Mouse (Mus musculus): Measurements from ENCODE around the gene Pmfbp1. TPM values are rescaled to one million over a fixed set of nuclear protein-coding genes. Genes with fewer than 3 reads are reported as not detected.

The Pmfbp1 gene
- polyA plus RNA-seq (2014; fragmentation: Illumina TruSeq; extraction: RNeasy Lipid Tissue Mini Kit (QIAGEN cat#74804); ENCODE audit: low read depth, low replicate concordance): not detected

GRCm38 (mm10) chr8:109493727-109494126 lies at the start of gene Pmfbp1:
Gene Pmfbp1 (plus strand): TSS chr8:109494027.

GRCm38 (mm10) chr8:109565498-109566333 lies 71.9 kb downstream of the Pmfbp1 start, which contains the start of the genes Dhx38 and Txnl4b:
Gene Dhx38 (minus strand): TSS chr8:109565861.
Gene Txnl4b (plus strand): TSS chr8:109565892.

GRCm38 (mm10) chr8:109578900-109579301 lies 85.1 kb downstream of the Pmfbp1 start, which contains the start of gene Hp:
Gene Hp (minus strand): TSS chr8:109579172.

Other genes with a start within 250 kb of the Pmfbp1 start
- 1.7 TPM for gene Dhx38, start 71.8 kb downstream of the Pmfbp1 start, polyA plus RNA-seq (2014; fragmentation: Illumina TruSeq; extraction: RNeasy Lipid Tissue Mini Kit (QIAGEN cat#74804); ENCODE audit: low read depth, low replicate concordance)
- gene Txnl4b, start 71.9 kb downstream of the Pmfbp1 start, polyA plus RNA-seq (2014; fragmentation: Illumina TruSeq; extraction: RNeasy Lipid Tissue Mini Kit (QIAGEN cat#74804); ENCODE audit: low read depth, low replicate concordance): 14.2 TPM
- gene Hp, start 85.1 kb downstream of the Pmfbp1 start, polyA plus RNA-seq (2014; fragmentation: Illumina TruSeq; extraction: RNeasy Lipid Tissue Mini Kit (QIAGEN cat#74804); ENCODE audit: low read depth, low replicate concordance): 124 TPM
- gene Dhodh, start 114.6 kb downstream of the Pmfbp1 start, polyA plus RNA-seq (2014; fragmentation: Illumina TruSeq; extraction: RNeasy Lipid Tissue Mini Kit (QIAGEN cat#74804); ENCODE audit: low read depth, low replicate concordance): 1.7 TPM
- gene Pkd1l3, start 120.5 kb downstream of the Pmfbp1 start, polyA plus RNA-seq (2014; fragmentation: Illumina TruSeq; extraction: RNeasy Lipid Tissue Mini Kit (QIAGEN cat#74804); ENCODE audit: low read depth, low replicate concordance): not detected
- 39.4 TPM for gene Ist1, start 199.2 kb downstream of the Pmfbp1 start, polyA plus RNA-seq (2014; fragmentation: Illumina TruSeq; extraction: RNeasy Lipid Tissue Mini Kit (QIAGEN cat#74804); ENCODE audit: low read depth, low replicate concordance)
- 0.69 TPM for gene Zfp821, start 211.5 kb downstream of the Pmfbp1 start, polyA plus RNA-seq (2014; fragmentation: Illumina TruSeq; extraction: RNeasy Lipid Tissue Mini Kit (QIAGEN cat#74804); ENCODE audit: low read depth, low replicate concordance)
- 6.2 TPM for gene Atxn1l, start 243.7 kb downstream of the Pmfbp1 start, polyA plus RNA-seq (2014; fragmentation: Illumina TruSeq; extraction: RNeasy Lipid Tissue Mini Kit (QIAGEN cat#74804); ENCODE audit: low read depth, low replicate concordance)